Mouse (Mus musculus) neural tube, embryonic 12.5 days (tissue): ENCODE measurements around the gene Ube4a. TPM values are rescaled to one million over a fixed set of nuclear protein-coding genes. Genes with fewer than 3 reads are reported as not detected.

Experiments used
- ATAC-seq: fragments of 200-750 bp; cut with Nextera tagmentation; 2 replicates; pipeline ENCODE4 v1.8.0; 2017; ENCODE audit warnings: low read depth, mild to moderate bottlenecking, moderate TSS enrichment, moderate library complexity; ENCODE audit not compliant: low FRiP score
- H3K27ac ChIP-seq: fragments of 300-500 bp; sonication (generic); 2 replicates; pipeline ENCODE4 v1.5.1; 2016
- H3K27me3 ChIP-seq: fragments of 300-500 bp; sonication (generic); replicated peaks from 2 replicates; pipeline ENCODE4 v1.6.1; 2016; ENCODE audit warnings: mild to moderate bottlenecking
- H3K36me3 ChIP-seq: fragments of 300-500 bp; sonication (generic); 2 replicates; pipeline ENCODE4 v1.6.1; 2016; ENCODE audit warnings: mild to moderate bottlenecking
- H3K4me1 ChIP-seq: fragments of 300-500 bp; sonication (generic); 2 replicates; pipeline ENCODE4 v1.6.1; 2016
- H3K4me2 ChIP-seq: fragments of 300-500 bp; sonication (generic); replicated peaks from 2 replicates; pipeline ENCODE4 v1.6.1; 2016; ENCODE audit warnings: mild to moderate bottlenecking
- H3K4me3 ChIP-seq: fragments of 300-500 bp; sonication (generic); 2 replicates; pipeline ENCODE4 v1.5.1; 2016
- H3K9ac ChIP-seq: fragments of 300-500 bp; sonication (generic); 2 replicates; pipeline ENCODE4 v1.6.1; 2016; ENCODE audit warnings: mild to moderate bottlenecking
- H3K9me3 ChIP-seq: fragments of 300-500 bp; sonication (generic); 2 replicates; pipeline ENCODE4 v1.6.1; 2016; ENCODE audit warnings: mild to moderate bottlenecking
- WGBS: fragments of 180-500 bp; shearing (Covaris S2); methylation state at CpG from one replicate; pipeline ENCODE4 v1.1.7; 2016; 5-methylcytosine and 5-hydroxymethylcytosine counted together
- polyA plus RNA-seq: library from polyadenylated mRNA; unstranded; fragments of >200 nt; fragmentation: Nextera tagmentation; extraction: Ambion mirVana; gene quantifications from 2 replicates; pipeline ENCODE4 v1.2.1, GENCODE M21; 2016

The Ube4a gene
- polyA plus RNA-seq, 1 experiment from 2014 or later = 34.3 TPM

- Histone ChIP-seq H3K27me3 (no peaks in the 10 kb centered on the region), H3K9ac (no peak overlapping the region), H3K4me3 (no peak overlapping the region), H3K36me3 (no peaks in the 10 kb centered on the region), H3K4me2 (no peak overlapping the region), H3K9me3 (no peaks in the 10 kb centered on the region), H3K27ac (no peak overlapping the region), H3K4me1 (peaks cover 61% of the 10 kb centered on the region)
- no peak for ATAC-seq
Observed at GRCm38 (mm10) chr9:44874198-44874597, 91.2 kb downstream of the Ube4a start.

DNA sequence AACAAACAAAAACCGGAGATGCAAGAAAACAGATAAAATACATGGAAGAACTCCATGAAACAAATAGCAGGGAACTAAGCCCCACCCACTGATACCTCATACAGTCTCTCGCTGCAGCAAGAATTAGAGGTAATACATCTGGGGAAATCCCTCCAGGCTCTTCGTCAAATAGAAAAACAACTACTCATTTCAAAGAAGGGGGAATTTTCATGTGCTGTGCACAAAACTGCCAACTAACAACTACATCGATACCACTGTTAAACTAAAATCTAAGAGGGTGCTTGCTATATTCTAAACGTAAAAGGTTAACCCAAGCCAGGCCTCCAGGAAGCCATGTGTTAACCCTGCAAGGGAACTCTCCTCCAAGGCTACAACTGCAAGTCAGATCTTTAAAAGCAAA, 91.7 kb downstream of the Ube4a start:
- H3K27me3 ChIP-seq = no peaks in the 10 kb centered on the region
- 41% methylated on average over 5 of the region's 5 CpGs for WGBS
- H3K4me3 ChIP-seq = no peak overlapping the region
- no peak overlapping the region for H3K9ac ChIP-seq
- no peaks in the 10 kb centered on the region for H3K36me3 ChIP-seq
- H3K4me2 ChIP-seq = no peak overlapping the region
- H3K9me3 ChIP-seq = no peaks in the 10 kb centered on the region
- H3K27ac ChIP-seq = no peak overlapping the region
- H3K4me1 ChIP-seq = peaks cover 56% of the 10 kb centered on the region
- no peak for ATAC-seq

Other genes with a start within 250 kb of the Ube4a start
- gene Phldb1, start 230.4 kb downstream of the Ube4a start, polyA plus RNA-seq = 58.9 and 61.6 TPM in 2 replicates
- 169 and 182 TPM in 2 replicates for gene Arcn1, start 197.8 kb downstream of the Ube4a start, polyA plus RNA-seq
- gene Ift46, start 197.7 kb downstream of the Ube4a start, polyA plus RNA-seq = 150 and 155 TPM in 2 replicates
- gene Tmem25, start 166.3 kb downstream of the Ube4a start, polyA plus RNA-seq = 8.0 and 9.0 TPM in 2 replicates
- gene Ttc36, start 162.5 kb downstream of the Ube4a start, polyA plus RNA-seq = 0.28 TPM in 1 of 2 replicates, not detected in the other
- gene Kmt2a, start 84.3 kb downstream of the Ube4a start, polyA plus RNA-seq = 25.3 and 29.6 TPM in 2 replicates
- 602 and 611 TPM in 2 replicates for gene Atp5l, start 44.9 kb downstream of the Ube4a start, polyA plus RNA-seq
- 0.25 TPM in 1 of 2 replicates, not detected in the other for gene Cd3g, start 14.8 kb upstream of the Ube4a start, polyA plus RNA-seq
- not detected in 2 replicates for gene Cd3d, start 16.2 kb upstream of the Ube4a start, polyA plus RNA-seq
- not detected in 2 replicates for gene Cd3e, start 44.0 kb upstream of the Ube4a start, polyA plus RNA-seq
- 1.6 and 1.8 TPM in 2 replicates for gene Mpzl2, start 74.2 kb upstream of the Ube4a start, polyA plus RNA-seq
- 1.9 and 2.2 TPM in 2 replicates for gene Mpzl3, start 89.6 kb upstream of the Ube4a start, polyA plus RNA-seq
- 0.10 and 0.49 TPM in 2 replicates for gene Jaml, start 113.6 kb upstream of the Ube4a start, polyA plus RNA-seq
- gene Scn2b, start 152.2 kb upstream of the Ube4a start, polyA plus RNA-seq = 4.2 and 4.8 TPM in 2 replicates
- gene Scn4b, start 172.8 kb upstream of the Ube4a start, polyA plus RNA-seq = 0.18 and 0.27 TPM in 2 replicates
- not detected in 2 replicates for gene BC049352, start 216.4 kb upstream of the Ube4a start, polyA plus RNA-seq
- gene Tmprss4, start 238.5 kb upstream of the Ube4a start, polyA plus RNA-seq = 0.08 TPM in 1 of 2 replicates, not detected in the other